Mouse (Mus musculus): ENCODE measurements at regions not wholly inside any gene's neighbourhood (a gene's known extent, or its start where the extent isn't known, plus 50 kb on each side); places are given as distances from the start of the nearest gene placed in this dataset.

- TF ChIP-seq CTCF (IDR thresholded peaks at IDR 0.05): no peak
- Histone ChIP-seq H3K27ac (no peak overlapping the region), H3K4me3 (no peak overlapping the region)
- DNase-seq (ENCODE audit: extremely low spot score in 1 of 2, low spot score in 2 of 2): no peak
- intact Hi-C loops (cut with DNase I): loop anchor here (10.0 kb wide), 1 partner anchor 285 kb away; no protein-coding TSS in a partner anchor
These were observed 199.3 kb upstream of the Asb5 start for GRCm38 (mm10) chr8:54330106-54330505.

- H3K4me3 ChIP-seq: no peak overlapping the region
- intact Hi-C loops (cut with DNase I): loop anchor here (10.0 kb wide), 1 partner anchor 287 kb away; no protein-coding TSS in a partner anchor
- TF ChIP-seq CTCF (IDR thresholded peaks at IDR 0.05): peak; percentile 18
- DNase-seq (ENCODE audit: extremely low spot score in 1 of 2, low spot score in 2 of 2): no peak
- no peak overlapping the region for H3K27ac ChIP-seq
These were observed 197.5 kb upstream of the Asb5 start for GRCm38 (mm10) chr8:54331883-54332282.

GRCm38 (mm10) chr8:54351123-54351522, 178.3 kb upstream of the Asb5 start:
- intact Hi-C loops (cut with DNase I): no loop called here
- H3K4me3 ChIP-seq: no peak overlapping the region
- H3K27ac ChIP-seq: no peak overlapping the region
- DNase-seq (ENCODE audit: extremely low spot score in 1 of 2, low spot score in 2 of 2): no peak
- no peak for TF ChIP-seq CTCF (IDR thresholded peaks at IDR 0.05)

GRCm38 (mm10) chr8:54361716-54362115, 167.7 kb upstream of the Asb5 start:
- TF ChIP-seq CTCF (IDR thresholded peaks at IDR 0.05): no peak
- no peak overlapping the region for H3K27ac ChIP-seq
- intact Hi-C loops (cut with DNase I): no loop called here
- no peak for DNase-seq (ENCODE audit: extremely low spot score in 1 of 2, low spot score in 2 of 2)
- H3K4me3 ChIP-seq: no peak overlapping the region

GRCm38 (mm10) chr8:54370501-54370900, 158.9 kb upstream of the Asb5 start:
- Histone ChIP-seq H3K27ac (no peak overlapping the region), H3K4me3 (no peak overlapping the region)
- no peak for TF ChIP-seq CTCF (IDR thresholded peaks at IDR 0.05)
- intact Hi-C loops (cut with DNase I): no loop called here
- no peak for DNase-seq (ENCODE audit: extremely low spot score in 1 of 2, low spot score in 2 of 2)

- no peak overlapping the region for H3K4me3 ChIP-seq
- intact Hi-C loops (cut with DNase I): no loop called here
- DNase-seq (ENCODE audit: extremely low spot score in 1 of 2, low spot score in 2 of 2): no peak
- H3K27ac ChIP-seq: no peak overlapping the region
- TF ChIP-seq CTCF (IDR thresholded peaks at IDR 0.05): no peak
These were observed 158.3 kb upstream of the Asb5 start for GRCm38 (mm10) chr8:54371073-54371472.

- TF ChIP-seq CTCF (IDR thresholded peaks at IDR 0.05): no peak
- Histone ChIP-seq H3K27ac (no peak overlapping the region), H3K4me3 (no peak overlapping the region)
- intact Hi-C loops (cut with DNase I): no loop called here
- DNase-seq (ENCODE audit: extremely low spot score in 1 of 2, low spot score in 2 of 2): no peak
These were observed 156.5 kb upstream of the Asb5 start for GRCm38 (mm10) chr8:54372921-54373320.

GRCm38 (mm10) chr8:54375373-54376098, 153.8 kb upstream of the Asb5 start:
- H3K27ac ChIP-seq: no peak overlapping the region
- no peak overlapping the region for H3K4me3 ChIP-seq
- intact Hi-C loops (cut with DNase I): no loop called here
- no peak for TF ChIP-seq CTCF (IDR thresholded peaks at IDR 0.05)
- DNase-seq (ENCODE audit: extremely low spot score in 1 of 2, low spot score in 2 of 2): no peak

- no peak for TF ChIP-seq CTCF (IDR thresholded peaks at IDR 0.05)
- Histone ChIP-seq H3K4me3 (no peak overlapping the region), H3K27ac (no peak overlapping the region)
- intact Hi-C loops (cut with DNase I): no loop called here
- DNase-seq (ENCODE audit: extremely low spot score in 1 of 2, low spot score in 2 of 2): no peak
These were observed 149.2 kb upstream of the Asb5 start for GRCm38 (mm10) chr8:54380191-54380590.

- DNase-seq (ENCODE audit: extremely low spot score in 1 of 2, low spot score in 2 of 2): no peak
- Histone ChIP-seq H3K27ac (no peak overlapping the region), H3K4me3 (no peak overlapping the region)
- intact Hi-C loops (cut with DNase I): no loop called here
- no peak for TF ChIP-seq CTCF (IDR thresholded peaks at IDR 0.05)
These were observed 136.5 kb upstream of the Asb5 start for GRCm38 (mm10) chr8:54392866-54393265.

- H3K4me3 ChIP-seq: no peak overlapping the region
- no peak for DNase-seq (ENCODE audit: extremely low spot score in 1 of 2, low spot score in 2 of 2)
- no peak for TF ChIP-seq CTCF (IDR thresholded peaks at IDR 0.05)
- H3K27ac ChIP-seq: no peak overlapping the region
- intact Hi-C loops (cut with DNase I): no loop called here
These were observed 135.7 kb upstream of the Asb5 start for GRCm38 (mm10) chr8:54393466-54394197.

- Histone ChIP-seq H3K4me3 (no peak overlapping the region), H3K27ac (no peak overlapping the region)
- no peak for DNase-seq (ENCODE audit: extremely low spot score in 1 of 2, low spot score in 2 of 2)
- intact Hi-C loops (cut with DNase I): no loop called here
- no peak for TF ChIP-seq CTCF (IDR thresholded peaks at IDR 0.05)
These were observed 123.7 kb upstream of the Asb5 start for GRCm38 (mm10) chr8:54405723-54406122.

Measured in left cerebral cortex, adult 2 months (tissue).